Mouse (Mus musculus) hindbrain, embryonic 11.5 days (tissue): ENCODE measurements around the gene Mafk. TPM values are rescaled to one million over a fixed set of nuclear protein-coding genes. Genes with fewer than 3 reads are reported as not detected.
A peak's percentile ranks its signal among the peaks of the same experiment; 100 is the strongest.

Source experiments
- ATAC-seq: fragments of 200-750 bp; cut with Nextera tagmentation; 2 replicates; pipeline ENCODE4 v1.8.0; 2017; ENCODE audit warnings: mild to moderate bottlenecking, moderate TSS enrichment, moderate library complexity; ENCODE audit not compliant: low FRiP score
- DNase-seq: peaks from one replicate; pipeline ENCODE4 v3.0.0-alpha.2; 2015; ENCODE audit warnings: low spot score
- H3K27ac ChIP-seq: fragments of 300-500 bp; sonication (generic); 2 replicates; pipeline ENCODE4 v1.5.1; 2014; ENCODE audit warnings: mild to moderate bottlenecking, low read depth, low read length
- H3K27me3 ChIP-seq: fragments of 300-500 bp; sonication (generic); 2 replicates; pipeline ENCODE4 v1.6.1; 2014; ENCODE audit warnings: mild to moderate bottlenecking, low read length, moderate library complexity, mixed read lengths; ENCODE audit not compliant: control insufficient read depth, insufficient read depth
- H3K36me3 ChIP-seq: fragments of 300-500 bp; sonication (generic); 2 replicates; pipeline ENCODE4 v1.6.1; 2014; ENCODE audit warnings: mild to moderate bottlenecking, low read length, moderate library complexity, mixed read lengths; ENCODE audit not compliant: control insufficient read depth, insufficient read depth
- H3K4me1 ChIP-seq: fragments of 300-500 bp; sonication (generic); replicated peaks from 2 replicates; pipeline ENCODE4 v1.6.1; 2014; ENCODE audit warnings: low read length, mixed read lengths; ENCODE audit not compliant: control insufficient read depth, insufficient read depth
- H3K4me2 ChIP-seq: fragments of 300-500 bp; sonication (generic); replicated peaks from 2 replicates; pipeline ENCODE4 v1.6.1; 2014; ENCODE audit warnings: mild to moderate bottlenecking, low read depth, low read length
- H3K4me3 ChIP-seq: fragments of 300-500 bp; sonication (generic); 2 replicates; pipeline ENCODE4 v1.5.1; 2014; ENCODE audit warnings: low read depth, low read length
- H3K9ac ChIP-seq: fragments of 300-500 bp; sonication (generic); 2 replicates; pipeline ENCODE4 v1.6.1; 2014; ENCODE audit warnings: low read depth, low read length
- H3K9me3 ChIP-seq: fragments of 300-500 bp; sonication (generic); 2 replicates; pipeline ENCODE4 v1.6.1; 2016; ENCODE audit warnings: low read length; ENCODE audit not compliant: control insufficient read depth
- WGBS: fragments of 180-500 bp; shearing (Covaris S2); extraction: QIAGEN DNeasy Blood & Tissue Kit; methylation state at CpG from one replicate; pipeline ENCODE4 v1.1.7; 2014; 5-methylcytosine and 5-hydroxymethylcytosine counted together
- polyA plus RNA-seq: library from polyadenylated mRNA; unstranded; fragments of >200 nt; fragmentation: Nextera tagmentation; extraction: Ambion mirVana; gene quantifications from 2 replicates; pipeline ENCODE4 v1.2.1, GENCODE M21; 2014

The Mafk gene
- polyA plus RNA-seq, 1 experiment from 2014 or later = 5.2 TPM

DNA sequence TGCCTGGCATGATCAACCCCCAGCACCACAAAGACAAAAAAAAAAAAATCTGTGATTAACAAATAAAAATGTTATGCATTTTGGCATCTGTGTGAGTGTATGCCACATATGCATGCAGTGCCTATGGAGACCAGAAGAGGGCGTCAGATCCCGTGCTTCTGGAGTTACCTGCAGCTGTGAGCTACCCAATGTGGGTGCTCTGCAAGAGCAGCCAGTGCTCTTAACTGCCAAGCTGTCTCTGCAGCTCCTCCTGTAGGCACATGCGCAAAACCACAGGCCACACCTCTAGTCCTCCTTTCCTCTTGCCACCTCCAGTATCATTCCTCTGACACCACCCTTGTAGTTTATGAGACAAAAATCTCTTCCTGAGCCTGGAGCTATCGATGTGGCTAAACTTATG lies 18.1 kb downstream of the Mafk start:
- no peak overlapping the region for H3K4me3 ChIP-seq
- DNase-seq (no peak), ATAC-seq (no peak)
- WGBS = 58% methylated on average over 4 of the region's 4 CpGs
- H3K36me3 ChIP-seq = no peaks in the 10 kb centered on the region
- H3K27me3 ChIP-seq = peaks cover 16% of the 10 kb centered on the region
- no peak overlapping the region for H3K4me2 ChIP-seq
- no peaks in the 10 kb centered on the region for H3K9me3 ChIP-seq
- no peak overlapping the region for H3K27ac ChIP-seq
- no peaks in the 10 kb centered on the region for H3K4me1 ChIP-seq
- H3K9ac ChIP-seq = no peak overlapping the region

DNA sequence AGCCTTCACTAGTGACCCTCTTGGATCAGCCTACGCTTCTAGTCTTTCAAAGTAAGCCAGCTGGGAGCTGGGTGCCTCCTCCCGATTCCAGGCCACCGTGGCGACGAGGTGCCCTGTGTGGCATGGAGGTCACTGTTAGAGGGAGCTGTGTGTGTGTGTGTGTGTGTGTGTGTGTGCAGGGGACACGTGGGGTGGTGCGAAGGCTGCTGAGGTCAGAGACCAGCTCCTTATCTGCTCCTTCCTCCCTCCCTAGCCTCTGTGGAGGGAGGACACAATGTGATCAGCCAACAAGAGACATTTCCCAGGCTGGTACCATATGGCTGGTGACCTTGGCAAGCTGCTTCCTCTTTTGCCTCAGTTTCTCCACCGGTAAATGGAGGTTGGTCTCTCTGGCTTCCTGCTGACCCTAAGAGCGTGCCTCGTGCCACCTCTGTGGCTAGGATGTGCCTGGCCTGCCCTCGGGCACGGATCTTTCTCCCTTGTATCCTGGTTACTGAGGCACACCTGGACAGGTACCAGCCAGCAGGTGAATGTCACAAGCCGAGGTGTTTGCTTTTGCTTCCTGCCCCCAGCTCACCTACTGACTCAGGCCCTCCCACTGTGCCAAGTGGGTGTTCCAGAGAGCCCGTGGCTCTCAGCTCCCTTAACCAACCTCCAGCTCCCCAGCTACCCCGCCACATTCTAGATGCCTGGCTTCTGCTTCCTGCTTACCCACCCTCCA lies 20.5 kb downstream of the Mafk start:
- Histone ChIP-seq H3K9ac (no peak overlapping the region), H3K4me1 (no peaks in the 10 kb centered on the region), H3K9me3 (no peaks in the 10 kb centered on the region), H3K4me3 (no peak overlapping the region), H3K36me3 (no peaks in the 10 kb centered on the region), H3K27ac (no peak overlapping the region), H3K4me2 (no peak overlapping the region), H3K27me3 (peaks cover 16% of the 10 kb centered on the region)
- DNase-seq = no peak
- WGBS = 81% methylated on average over 15 of the region's 15 CpGs
- no peak for ATAC-seq

- Histone ChIP-seq H3K4me1 (no peaks in the 10 kb centered on the region), H3K4me2 (no peak overlapping the region), H3K4me3 (no peak overlapping the region), H3K27me3 (peaks cover 16% of the 10 kb centered on the region), H3K27ac (no peak overlapping the region), H3K36me3 (no peaks in the 10 kb centered on the region), H3K9ac (no peak overlapping the region), H3K9me3 (no peaks in the 10 kb centered on the region)
- DNase-seq = no peak
- no peak for ATAC-seq
- 73% methylated on average over 20 of the region's 20 CpGs for WGBS
Observed at GRCm38 (mm10) chr5:139812398-139813125, 21.2 kb downstream of the Mafk start.

GRCm38 (mm10) chr5:139813126-139813490 lies 21.8 kb downstream of the Mafk start:
- ATAC-seq = no peak
- Histone ChIP-seq H3K27me3 (peaks cover 16% of the 10 kb centered on the region), H3K4me1 (no peaks in the 10 kb centered on the region), H3K9me3 (no peaks in the 10 kb centered on the region), H3K9ac (no peak overlapping the region), H3K27ac (no peak overlapping the region), H3K4me3 (no peak overlapping the region), H3K36me3 (no peaks in the 10 kb centered on the region), H3K4me2 (no peak overlapping the region)
- 49% methylated on average over 10 of the region's 10 CpGs for WGBS
- no peak for DNase-seq

GRCm38 (mm10) chr5:139813963-139814381 lies 22.7 kb downstream of the Mafk start:
- WGBS = 12% methylated on average over 11 of the region's 13 CpGs
- DNase-seq = no peak
- H3K4me1 ChIP-seq = no peaks in the 10 kb centered on the region
- H3K4me2 ChIP-seq = no peak overlapping the region
- H3K9me3 ChIP-seq = no peaks in the 10 kb centered on the region
- ATAC-seq = no peak
- H3K9ac ChIP-seq = no peak overlapping the region
- no peak overlapping the region for H3K27ac ChIP-seq
- H3K27me3 ChIP-seq = peaks cover 16% of the 10 kb centered on the region
- H3K4me3 ChIP-seq = no peak overlapping the region
- H3K36me3 ChIP-seq = no peaks in the 10 kb centered on the region

DNA sequence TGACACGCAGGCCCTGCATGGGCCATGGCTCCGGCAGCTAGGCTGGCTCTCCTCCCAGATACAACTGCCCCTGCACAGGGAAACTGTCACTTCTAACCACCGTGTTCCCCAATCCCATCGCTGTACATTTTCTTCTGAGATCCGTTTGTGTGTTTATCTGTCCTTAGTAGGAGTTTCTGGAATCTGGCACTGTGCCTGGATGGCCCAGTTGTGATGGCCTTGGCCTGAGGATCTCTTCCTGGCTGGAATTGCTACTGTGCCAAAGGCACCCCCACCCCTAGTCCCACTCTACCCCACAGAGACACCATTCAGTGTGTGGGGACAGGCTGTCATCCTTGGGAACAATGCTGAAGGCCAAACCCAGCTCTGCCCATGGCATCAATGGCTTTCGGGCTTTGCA lies 24.7 kb downstream of the Mafk start:
- H3K27me3 ChIP-seq = peaks cover 16% of the 10 kb centered on the region
- WGBS = 83% methylated on average over 6 of the region's 6 CpGs

DNA sequence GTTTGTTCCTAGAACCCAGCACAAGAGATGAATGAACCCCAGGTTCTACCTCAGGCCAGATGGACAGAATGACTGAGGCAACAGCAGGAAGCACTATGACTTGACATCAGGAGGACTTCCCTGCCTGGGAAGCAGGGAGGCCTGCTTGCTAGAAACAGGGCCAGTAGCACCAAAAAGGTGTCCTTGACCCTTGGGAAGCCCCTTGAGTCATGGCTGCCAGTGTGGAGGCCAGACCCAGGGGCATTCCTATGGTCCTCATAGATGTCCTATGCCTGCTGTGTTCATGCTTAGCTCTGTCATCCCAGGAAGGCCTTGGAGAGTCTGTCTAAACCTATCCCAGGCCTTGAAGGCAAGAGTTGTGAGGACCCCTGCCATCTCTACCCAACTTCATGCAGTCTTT lies 25.1 kb downstream of the Mafk start:
- Histone ChIP-seq H3K4me1 (no peaks in the 10 kb centered on the region), H3K4me3 (no peak overlapping the region), H3K27ac (no peak overlapping the region), H3K9ac (no peak overlapping the region), H3K27me3 (peaks cover 16% of the 10 kb centered on the region), H3K36me3 (no peaks in the 10 kb centered on the region), H3K4me2 (no peak overlapping the region), H3K9me3 (no peaks in the 10 kb centered on the region)
- DNase-seq (no peak), ATAC-seq (no peak)

More for the DNA sequence above, 24.7 kb downstream of the Mafk start:
- Histone ChIP-seq H3K4me3 (no peak overlapping the region), H3K27ac (no peak overlapping the region), H3K9me3 (no peaks in the 10 kb centered on the region), H3K36me3 (no peaks in the 10 kb centered on the region), H3K4me1 (no peaks in the 10 kb centered on the region), H3K4me2 (no peak overlapping the region), H3K9ac (no peak overlapping the region)
- DNase-seq = no peak
- ATAC-seq = no peak

- 7% methylated on average over 1 of the region's 1 CpGs for WGBS
- Histone ChIP-seq H3K9me3 (no peaks in the 10 kb centered on the region), H3K4me2 (no peak overlapping the region), H3K27me3 (peaks cover 16% of the 10 kb centered on the region), H3K27ac (no peak overlapping the region), H3K36me3 (no peaks in the 10 kb centered on the region), H3K4me3 (no peak overlapping the region), H3K9ac (no peak overlapping the region), H3K4me1 (no peaks in the 10 kb centered on the region)
- DNase-seq = peak; percentile 40
- no peak for ATAC-seq
Observed at GRCm38 (mm10) chr5:139817292-139817691, 26.0 kb downstream of the Mafk start.

DNA sequence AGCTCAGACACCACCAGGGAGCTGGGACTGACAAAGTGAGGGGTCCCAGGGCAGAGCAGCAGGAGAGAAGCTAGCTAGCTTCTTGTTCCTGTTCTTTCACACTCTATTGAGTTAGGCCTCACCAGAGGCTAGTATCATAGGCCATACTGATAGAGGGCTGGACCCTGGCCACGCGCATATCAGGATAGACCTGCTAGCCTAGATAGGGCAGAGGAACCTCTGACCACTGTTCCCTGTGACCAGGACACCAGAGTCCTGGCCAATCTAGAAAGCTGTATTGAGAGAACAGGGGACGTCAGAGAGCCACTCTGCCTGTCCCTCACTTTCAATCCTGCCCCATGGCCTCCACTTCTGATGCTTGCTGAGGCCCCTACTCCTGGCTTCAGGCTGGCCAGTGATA lies 26.7 kb downstream of the Mafk start:
- no peaks in the 10 kb centered on the region for H3K4me1 ChIP-seq
- no peak for ATAC-seq
- no peak overlapping the region for H3K4me3 ChIP-seq
- peaks cover 11% of the 10 kb centered on the region for H3K27me3 ChIP-seq
- no peaks in the 10 kb centered on the region for H3K9me3 ChIP-seq
- peaks cover 3% of the 10 kb centered on the region; the same call in 1 of the 2 replicates for H3K36me3 ChIP-seq
- WGBS = 84% methylated on average over 3 of the region's 3 CpGs
- H3K27ac ChIP-seq = no peak overlapping the region
- H3K4me2 ChIP-seq = no peak overlapping the region
- no peak for DNase-seq
- H3K9ac ChIP-seq = no peak overlapping the region
